Mouse (Mus musculus) right cerebral cortex, postnatal 10 days (tissue): Measurements from ENCODE around the gene Usp36.

ENCODE experiments used
- DNase-seq, 2 experiments: peaks; one replicate each; pipeline ENCODE4 v3.0.0; 2021; ENCODE audit warnings: low spot score in 2 of 2

Usp36 gene

GRCm38 (mm10) chr11:118298810-118299209 is 8.8 kb upstream of the Usp36 start:
- no peak for DNase-seq

GRCm38 (mm10) chr11:118297967-118298366 is 7.9 kb upstream of the Usp36 start:
- no peak for DNase-seq

GRCm38 (mm10) chr11:118295026-118295425 is 5.0 kb upstream of the Usp36 start:
- no peak for DNase-seq

GRCm38 (mm10) chr11:118292671-118293070 is 2.6 kb upstream of the Usp36 start:
- DNase-seq, result no peak

GRCm38 (mm10) chr11:118289562-118289961 is 482 bp downstream of the Usp36 start:
- DNase-seq, result no peak

- DNase-seq, result peak in 1 of 2 experiments; percentile 58
Observed at GRCm38 (mm10) chr11:118289037-118289511, 970 bp downstream of the Usp36 start.

- DNase-seq, result no peak
Observed at GRCm38 (mm10) chr11:118287573-118287972, 2.5 kb downstream of the Usp36 start.

GRCm38 (mm10) chr11:118286434-118286833 is 3.6 kb downstream of the Usp36 start:
- DNase-seq, result no peak

- no peak for DNase-seq
Observed at GRCm38 (mm10) chr11:118285791-118286190, 4.3 kb downstream of the Usp36 start.

GRCm38 (mm10) chr11:118280218-118280617 is 9.8 kb downstream of the Usp36 start:
- DNase-seq, result no peak

GRCm38 (mm10) chr11:118276328-118276727 is 13.7 kb downstream of the Usp36 start:
- DNase-seq, result no peak

- DNase-seq, result no peak
Observed at GRCm38 (mm10) chr11:118275092-118275491, 15.0 kb downstream of the Usp36 start.

- no peak for DNase-seq
Observed at GRCm38 (mm10) chr11:118269827-118270226, 20.2 kb downstream of the Usp36 start.

GRCm38 (mm10) chr11:118266666-118267046 is 23.4 kb downstream of the Usp36 start:
- no peak for DNase-seq

GRCm38 (mm10) chr11:118266044-118266665 is 23.9 kb downstream of the Usp36 start:
- DNase-seq, result no peak

GRCm38 (mm10) chr11:118265621-118266020 is 24.4 kb downstream of the Usp36 start:
- no peak for DNase-seq

- peak in 1 of 2 experiments; percentile 56 for DNase-seq
Observed at GRCm38 (mm10) chr11:118263146-118263545, 26.9 kb downstream of the Usp36 start.

GRCm38 (mm10) chr11:118260081-118260480 is 30.0 kb downstream of the Usp36 start:
- no peak for DNase-seq

GRCm38 (mm10) chr11:118259580-118259979 is 30.5 kb downstream of the Usp36 start:
- no peak for DNase-seq

GRCm38 (mm10) chr11:118256371-118256770 is 33.7 kb downstream of the Usp36 start:
- DNase-seq, result no peak

- DNase-seq, result peak; percentile 76 to 81
Observed at GRCm38 (mm10) chr11:118254159-118254951, 35.7 kb downstream of the Usp36 start.

- DNase-seq, result no peak
Observed at GRCm38 (mm10) chr11:118253447-118254158, 36.4 kb downstream of the Usp36 start.
